Comparison of ENCODE assay signal across 29 mouse cellular contexts in genomic region chr2:92385113-92386051, GRCm38 (mm10). TPM values are rescaled to one million over a fixed set of nuclear protein-coding genes. Genes with fewer than 3 reads are reported as not detected.
DNase-seq lines count a peak whose midpoint lies in the region; ATAC-seq and TF ChIP-seq lines count a peak whose summit lies in the region.
"Had no signal": no experiment of that assay in that cellular context is flagged by ENCODE, and none has a peak within 500 bp of the region (broad histone marks: within the 10 kb centered on the region; RNA-seq: fewer than 3 reads in every experiment).

No protein-coding gene starts in this region.

- no peak for ATAC-seq in heart, embryonic 11.5 days (replicated peaks; ENCODE audit: insufficient number of reproducible peaks, low FRiP score, low TSS enrichment)
- ATAC-seq in lung, embryonic 14.5 days (ENCODE audit: insufficient read depth) = no peak
- ATAC-seq: forebrain, postnatal 0 days; hindbrain, postnatal 0 days; intestine, embryonic 15.5 days; midbrain, embryonic 15.5 days had no signal

- H3K4me2 ChIP-seq in heart, embryonic 11.5 days = no peak overlapping the region
- no peak overlapping the region for H3K4me2 ChIP-seq in lung, embryonic 14.5 days
- H3K4me2 ChIP-seq: intestine, embryonic 15.5 days; limb, embryonic 13.5 days; liver, embryonic 13.5 days; midbrain, embryonic 15.5 days; neural tube, embryonic 12.5 days had no signal

- 66% methylated on average over 22 of the region's 22 CpGs for WGBS in heart, embryonic 11.5 days (ENCODE audit: insufficient replicate concordance)
- 75% methylated on average over 22 of the region's 22 CpGs for WGBS in lung, embryonic 14.5 days
- 70% methylated on average over 22 of the region's 22 CpGs for WGBS in lung, adult 2 months

- TF ChIP-seq CTCF in lung, embryonic 14.5 days (IDR thresholded peaks at IDR 0.05; ENCODE audit: low read depth) = 0 out of 2 replicates have a peak, but pooled peaks have one; percentile 2
- no peak for TF ChIP-seq CTCF in lung, adult 2 months (IDR thresholded peaks at IDR 0.05; ENCODE audit: insufficient read depth, low read length)

- no peaks in the 10 kb centered on the region for H3K9me3 ChIP-seq in heart, embryonic 11.5 days (replicated peaks; ENCODE audit: control insufficient read depth, low read length)
- no peaks in the 10 kb centered on the region for H3K9me3 ChIP-seq in lung, embryonic 14.5 days (ENCODE audit: low read depth, low read length)
- H3K9me3 ChIP-seq: G1E; intestine, embryonic 15.5 days; limb, embryonic 13.5 days; liver, embryonic 13.5 days; midbrain, embryonic 10.5 days; midbrain, embryonic 15.5 days; neural tube, embryonic 12.5 days had no signal

- no peaks in the 10 kb centered on the region; the same call in 1 of the 2 replicates for H3K4me1 ChIP-seq in heart, embryonic 11.5 days (ENCODE audit: control insufficient read depth, insufficient read depth, low read length)
- peaks cover 13% of the 10 kb centered on the region; the same call in 1 of the 2 replicates for H3K4me1 ChIP-seq in lung, embryonic 14.5 days (ENCODE audit: insufficient read depth)
- peaks cover 4% of the 10 kb centered on the region; the same call in 1 of the 2 replicates for H3K4me1 ChIP-seq in lung, adult 2 months (ENCODE audit: control insufficient read depth, insufficient read depth, low read length)

- H3K4me3 ChIP-seq in heart, embryonic 11.5 days (ENCODE audit: low read depth, low read length) = no peak overlapping the region
- H3K4me3 ChIP-seq in lung, embryonic 14.5 days (ENCODE audit: low read depth, low read length) = no peak overlapping the region
- no peak overlapping the region for H3K4me3 ChIP-seq in lung, adult 2 months (replicated peaks; ENCODE audit: extremely low read depth, low read depth, low read length)
- H3K4me3 ChIP-seq: erythroblast, embryonic 14.5 days; intestine, embryonic 15.5 days; limb, embryonic 13.5 days; liver, embryonic 13.5 days; midbrain, embryonic 10.5 days; midbrain, embryonic 15.5 days; neural tube, embryonic 12.5 days had no signal

- no peak overlapping the region for H3K9ac ChIP-seq in heart, embryonic 11.5 days (ENCODE audit: low read depth, low read length)
- no peak overlapping the region for H3K9ac ChIP-seq in lung, embryonic 14.5 days
- H3K9ac ChIP-seq: forebrain, postnatal 0 days; intestine, embryonic 15.5 days; limb, embryonic 13.5 days; liver, embryonic 13.5 days; midbrain, embryonic 15.5 days; neural tube, embryonic 12.5 days had no signal

- peaks cover 18% of the 10 kb centered on the region for H3K27me3 ChIP-seq in heart, embryonic 11.5 days (ENCODE audit: control insufficient read depth, insufficient read depth, low read length)
- H3K27me3 ChIP-seq in lung, embryonic 14.5 days (ENCODE audit: insufficient read depth, low read length) = no peaks in the 10 kb centered on the region
- H3K27me3 ChIP-seq: intestine, embryonic 15.5 days; limb, embryonic 13.5 days; midbrain, embryonic 15.5 days; neural tube, embryonic 12.5 days had no signal

- H3K27ac ChIP-seq in heart, embryonic 11.5 days (ENCODE audit: low read depth, low read length) = no peak overlapping the region
- H3K27ac ChIP-seq in lung, embryonic 14.5 days (ENCODE audit: low read depth) = no peak overlapping the region
- H3K27ac ChIP-seq: hindbrain, postnatal 0 days; intestine, embryonic 15.5 days; limb, embryonic 13.5 days; liver, embryonic 13.5 days; midbrain, embryonic 10.5 days; midbrain, embryonic 15.5 days; neural tube, embryonic 12.5 days; stomach, postnatal 0 days had no signal

- no peaks in the 10 kb centered on the region; the same call in 1 of the 2 replicates for H3K36me3 ChIP-seq in heart, embryonic 11.5 days (ENCODE audit: control insufficient read depth, insufficient read depth, low read length)
- H3K36me3 ChIP-seq in lung, embryonic 14.5 days (ENCODE audit: insufficient read depth) = peaks cover 62% of the 10 kb centered on the region

- DNase-seq in heart, adult 11 months = peak; percentile 92
- no peak for DNase-seq in lung, embryonic 14.5 days
- no peak for DNase-seq in lung, adult 2 months
- peak; percentile 67 for DNase-seq in brain, adult 2 months (ENCODE audit: low read depth, low spot score)
- DNase-seq in right cerebral cortex, postnatal 36 days (ENCODE audit: low spot score in 2 of 2) = no peak
- DNase-seq: adrenal gland, postnatal 10 days; B cell, adult 2 months; cerebellum, adult 8-10 months; forebrain, postnatal 0 days; heart, postnatal 14 days; kidney, adult 2 months; kidney, postnatal 36 days; layer of hippocampus, postnatal 36 days; liver, embryonic 13.5 days; lung, adult 18-20 months; lung, postnatal 14 days; right cerebral cortex, adult 18-20 months; right cerebral cortex, postnatal 4 days; thymus, postnatal 4 days had no signal

- no peak for TF ChIP-seq POLR2A in lung, adult 2 months (IDR thresholded peaks at IDR 0.05; ENCODE audit: borderline replicate concordance, extremely low read depth, low read depth, low read length)

RNA-seq across cellular contexts. Expression of gene 1700029I15Rik, which starts 3.0 kb away (rescaled TPM):
- 0.67 and 0.89 TPM in 2 replicates for polyA plus RNA-seq in heart, embryonic 11.5 days (2014; fragmentation: Nextera tagmentation; extraction: Ambion mirVana)
- polyA plus RNA-seq in lung, embryonic 14.5 days (2014; fragmentation: Nextera tagmentation; extraction: Ambion mirVana) = 1.1 and 1.2 TPM in 2 replicates
- 3.2 and 3.3 TPM in 2 replicates for polyA plus RNA-seq in lung, adult 2 months (2012; rRNA removed)

RNA-seq across cellular contexts. Expression of gene Large2, which starts 10.7 kb away (rescaled TPM):
- 0.93 and 2.0 TPM in 2 replicates for polyA plus RNA-seq in heart, embryonic 11.5 days (2014; fragmentation: Nextera tagmentation; extraction: Ambion mirVana)
- 15.3 and 16.6 TPM in 2 replicates for polyA plus RNA-seq in lung, embryonic 14.5 days (2014; fragmentation: Nextera tagmentation; extraction: Ambion mirVana)
- polyA plus RNA-seq in lung, adult 2 months (2012; rRNA removed) = 15.9 and 18.5 TPM in 2 replicates
- polyA plus RNA-seq: erythroblast, embryonic 14.5 days; G1E had no signal

RNA-seq across cellular contexts. Expression of gene Pex16, which starts 10.9 kb away (rescaled TPM):
- polyA plus RNA-seq in heart, embryonic 11.5 days (2014; fragmentation: Nextera tagmentation; extraction: Ambion mirVana) = 12.5 and 13.6 TPM in 2 replicates
- 16.6 and 19.8 TPM in 2 replicates for polyA plus RNA-seq in lung, embryonic 14.5 days (2014; fragmentation: Nextera tagmentation; extraction: Ambion mirVana)
- polyA plus RNA-seq in lung, adult 2 months (2012; rRNA removed) = 42.8 and 47.4 TPM in 2 replicates

RNA-seq across cellular contexts. Expression of gene Mapk8ip1, which starts 15.7 kb away (rescaled TPM):
- 2.7 and 4.1 TPM in 2 replicates for polyA plus RNA-seq in heart, embryonic 11.5 days (2014; fragmentation: Nextera tagmentation; extraction: Ambion mirVana)
- 6.2 TPM in 2 replicates for polyA plus RNA-seq in lung, embryonic 14.5 days (2014; fragmentation: Nextera tagmentation; extraction: Ambion mirVana)
- 18.3 and 23.2 TPM in 2 replicates for polyA plus RNA-seq in lung, adult 2 months (2012; rRNA removed)

RNA-seq across cellular contexts. Expression of gene Cry2, which starts 48.5 kb away (rescaled TPM):
- 15.3 and 17.7 TPM in 2 replicates for polyA plus RNA-seq in heart, embryonic 11.5 days (2014; fragmentation: Nextera tagmentation; extraction: Ambion mirVana)
- 19.9 and 22.0 TPM in 2 replicates for polyA plus RNA-seq in lung, embryonic 14.5 days (2014; fragmentation: Nextera tagmentation; extraction: Ambion mirVana)
- 37.5 and 40.7 TPM in 2 replicates for polyA plus RNA-seq in lung, adult 2 months (2012; rRNA removed)

Comparison
In these comparisons a context has a peak if more than half of its experiments do, and no peak if none do; other contexts are left out.
1. DNase-seq: peak in heart, adult 11 months (single experiment) and brain, adult 2 months (single experiment); none in lung, embryonic 14.5 days (single experiment), lung, adult 2 months (single experiment) and right cerebral cortex, postnatal 36 days (0 of 2).